Mouse (Mus musculus): Measurements from ENCODE around the gene Ppp1r37. TPM values are rescaled to one million over a fixed set of nuclear protein-coding genes. Genes with fewer than 3 reads are reported as not detected.
"Not testable (repeated sequence)": the region's sequence is repeated elsewhere in the genome, so short reads cannot be mapped to it uniquely, and the experiment has no call there.

Ppp1r37 gene
- polyA plus RNA-seq, 1 experiment, result 131 TPM

- DNase-seq (ENCODE audit: extremely low spot score in 1 of 2, low spot score in 1 of 2), result no peak
These were observed 20.7 kb downstream of the Ppp1r37 start for GRCm38 (mm10) chr7:19542155-19542691.

DNA sequence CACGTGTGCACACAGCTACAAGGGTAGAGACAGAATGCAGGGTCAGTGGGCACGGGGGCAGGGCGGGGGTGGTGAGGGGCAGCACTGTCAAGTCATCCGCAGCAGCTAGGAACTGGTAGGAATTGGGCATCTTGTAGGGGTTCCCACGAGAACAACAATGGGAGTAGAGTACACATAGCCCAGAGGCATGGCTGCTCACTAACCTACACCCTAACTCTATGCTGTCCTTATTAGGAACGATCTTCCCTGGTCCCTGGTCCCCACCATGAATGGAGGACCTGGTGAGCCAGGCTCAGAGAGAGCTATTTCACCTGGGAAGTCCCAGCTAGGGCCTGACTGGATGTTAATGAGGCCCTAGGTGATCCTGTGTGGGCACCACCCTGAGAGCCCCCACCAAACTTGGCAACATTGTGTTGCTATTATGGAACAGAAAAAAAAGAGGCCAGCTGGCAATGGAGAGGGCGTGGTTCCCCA lies 21.2 kb downstream of the Ppp1r37 start:
- DNase-seq (ENCODE audit: extremely low spot score in 1 of 2, low spot score in 1 of 2), result no peak

- DNase-seq (ENCODE audit: extremely low spot score in 1 of 2, low spot score in 1 of 2), result no peak
These were observed 21.9 kb downstream of the Ppp1r37 start for GRCm38 (mm10) chr7:19540771-19541566.

- no peak for DNase-seq (ENCODE audit: extremely low spot score in 1 of 2, low spot score in 1 of 2)
These were observed 28.2 kb downstream of the Ppp1r37 start for GRCm38 (mm10) chr7:19534676-19535075.

DNA sequence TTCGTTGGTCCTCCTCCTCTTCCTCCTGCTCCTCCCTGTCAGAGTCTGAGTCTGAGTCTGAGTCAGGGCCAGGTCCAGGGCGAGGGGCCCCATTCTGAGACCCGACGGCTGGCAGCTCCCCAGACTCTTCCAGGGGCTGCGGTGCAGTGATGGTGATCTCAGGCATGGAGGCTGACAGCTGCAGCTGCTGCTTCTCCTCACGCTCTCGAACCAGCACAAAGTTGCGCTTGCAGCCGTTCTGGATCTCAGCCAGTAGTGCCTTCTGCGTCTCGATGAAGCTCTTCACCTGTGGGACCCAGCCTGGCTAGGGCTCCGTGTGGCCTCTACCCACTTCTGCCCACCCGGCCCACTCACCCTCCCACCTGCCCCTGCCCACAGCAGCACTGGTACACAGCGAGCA lies 30.6 kb downstream of the Ppp1r37 start:
- no peak for DNase-seq (ENCODE audit: extremely low spot score in 1 of 2, low spot score in 1 of 2)

- DNase-seq (ENCODE audit: extremely low spot score in 1 of 2, low spot score in 1 of 2), result no peak
These were observed 31.8 kb downstream of the Ppp1r37 start for GRCm38 (mm10) chr7:19531077-19531476.

- no peak for DNase-seq (ENCODE audit: extremely low spot score in 1 of 2, low spot score in 1 of 2)
These were observed 37.8 kb downstream of the Ppp1r37 start for GRCm38 (mm10) chr7:19525105-19525481.

- DNase-seq (ENCODE audit: extremely low spot score in 1 of 2, low spot score in 1 of 2), result no peak
These were observed 38.3 kb downstream of the Ppp1r37 start for GRCm38 (mm10) chr7:19524420-19525104.

GRCm38 (mm10) chr7:19523757-19524419 lies 39.0 kb downstream of the Ppp1r37 start:
- peak in 1 of 2 experiments; percentile 67 for DNase-seq (ENCODE audit: extremely low spot score in 1 of 2, low spot score in 1 of 2)

DNA sequence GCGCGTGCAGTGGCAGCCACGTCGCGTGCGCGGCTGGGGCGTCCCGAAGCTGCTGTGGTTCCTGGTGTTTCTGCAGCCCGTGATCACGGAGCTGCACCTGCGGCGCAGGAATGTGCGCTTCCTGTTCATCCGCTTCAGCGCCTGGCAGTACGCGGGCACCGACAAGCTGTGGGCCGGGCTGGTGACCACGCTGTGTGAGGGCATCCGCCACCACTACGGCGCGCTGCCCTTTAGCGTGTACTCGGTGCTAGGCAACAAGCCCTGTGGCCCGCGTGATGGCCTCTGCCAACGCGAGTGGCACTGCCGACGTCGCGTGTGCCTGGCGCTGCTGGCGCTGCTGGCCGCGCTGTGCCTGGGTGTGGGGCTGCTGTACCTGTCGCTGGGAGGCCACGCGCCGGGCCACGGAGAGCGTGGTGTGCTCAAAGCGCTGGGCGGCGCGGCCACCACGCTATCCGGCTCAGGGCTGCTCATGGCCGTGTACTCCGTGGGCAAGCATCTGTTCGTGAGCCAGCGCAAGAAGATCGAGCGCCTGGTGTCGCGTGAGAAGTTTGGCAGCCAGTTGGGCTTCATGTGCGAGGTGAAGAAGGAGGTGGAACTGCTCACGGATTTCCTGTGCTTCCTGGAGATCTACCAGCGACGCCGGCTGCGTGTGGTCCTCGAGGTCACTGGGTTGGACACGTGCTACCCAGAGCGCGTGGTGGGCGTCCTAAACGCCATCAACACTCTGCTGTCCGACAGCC lies 39.7 kb downstream of the Ppp1r37 start:
- no peak for DNase-seq (ENCODE audit: extremely low spot score in 1 of 2, low spot score in 1 of 2)

- no peak for DNase-seq (ENCODE audit: extremely low spot score in 1 of 2, low spot score in 1 of 2)
These were observed 42.8 kb downstream of the Ppp1r37 start for GRCm38 (mm10) chr7:19520032-19520431.

DNA sequence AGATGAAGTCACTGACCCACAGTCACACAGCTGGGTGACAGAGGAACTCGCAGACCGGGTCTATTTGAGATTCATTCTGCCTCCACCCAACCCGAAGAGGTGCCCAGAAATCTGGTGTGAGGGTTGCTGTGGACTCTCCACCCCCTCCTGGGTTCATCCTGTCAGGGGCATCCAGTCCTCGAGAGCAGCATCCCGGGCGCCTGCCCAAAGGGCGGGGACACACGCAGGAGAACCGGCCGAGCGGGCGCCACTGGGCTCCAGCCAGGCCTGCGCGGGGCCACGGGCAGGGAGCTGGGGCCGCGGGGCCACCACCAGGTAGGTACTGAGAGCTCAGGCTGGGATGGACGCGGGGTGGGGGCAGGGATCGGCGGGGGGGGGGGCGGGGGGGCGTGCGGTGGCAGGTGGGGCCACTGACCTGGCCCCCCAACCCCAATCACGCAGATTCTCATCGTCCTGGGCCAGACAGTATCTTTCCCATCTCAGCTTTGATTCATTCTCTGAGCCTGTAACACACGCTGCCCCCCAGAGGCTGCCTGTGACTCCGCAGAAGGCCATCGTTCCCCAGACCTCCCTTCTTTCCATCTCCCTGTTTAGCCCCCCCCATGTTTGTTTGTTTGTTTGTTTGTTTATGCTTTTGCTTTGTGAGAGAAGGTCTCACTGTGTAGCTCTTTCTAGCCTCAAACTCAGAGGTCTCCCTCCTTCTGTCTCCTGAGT lies 45.1 kb downstream of the Ppp1r37 start, which contains the start of gene Nkpd1:
Gene Nkpd1, plus strand, starts transcription at position 187 of the 714 bp plus-strand sequence.
- DNase-seq (ENCODE audit: extremely low spot score in 1 of 2, low spot score in 1 of 2), result no peak

DNA sequence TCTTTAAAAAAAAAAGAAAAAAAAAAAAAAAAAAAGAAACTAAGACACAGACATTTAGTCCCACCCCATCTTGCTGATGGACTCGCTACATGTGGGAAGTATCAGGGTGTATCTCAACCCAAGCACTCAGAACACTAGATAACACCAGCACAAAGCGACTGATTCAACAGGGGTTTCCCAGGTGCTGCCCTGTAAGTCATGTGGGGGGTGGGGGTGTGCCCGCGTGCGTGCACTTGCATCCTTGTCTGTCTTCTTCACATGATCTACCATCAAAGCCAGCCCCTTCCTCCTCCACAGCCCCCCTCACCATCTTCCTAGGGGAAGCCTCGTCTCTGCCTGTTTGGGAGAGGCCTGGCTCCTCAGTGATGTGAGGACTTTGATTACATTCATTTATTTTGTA lies 50.5 kb downstream of the Ppp1r37 start:
- no peak for DNase-seq (ENCODE audit: extremely low spot score in 1 of 2, low spot score in 1 of 2)

GRCm38 (mm10) chr7:19511934-19512333 lies 50.9 kb downstream of the Ppp1r37 start:
- DNase-seq (ENCODE audit: extremely low spot score in 1 of 2, low spot score in 1 of 2), result not testable (repeated sequence)

DNA sequence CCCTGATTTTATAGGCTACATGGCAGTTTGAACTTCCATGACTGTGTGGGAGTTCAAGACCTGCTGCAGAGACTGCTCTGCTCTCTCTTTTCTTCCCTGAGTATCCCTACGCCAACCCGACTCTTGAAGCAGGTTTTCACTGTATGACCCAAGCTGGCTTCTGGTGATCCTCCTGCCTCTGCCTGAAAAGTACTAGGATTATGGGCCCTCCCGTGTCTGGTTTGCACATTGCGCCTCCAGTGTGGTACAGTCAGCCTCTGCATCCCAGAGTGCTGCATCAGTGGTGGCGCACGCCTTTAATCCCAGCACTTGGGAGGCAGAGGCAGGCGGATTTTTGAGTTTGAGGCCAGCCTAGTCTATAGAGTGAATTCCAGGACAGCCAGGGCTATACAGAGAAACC lies 53.1 kb downstream of the Ppp1r37 start:
- no peak for DNase-seq (ENCODE audit: extremely low spot score in 1 of 2, low spot score in 1 of 2)

GRCm38 (mm10) chr7:19508924-19509568 lies 53.8 kb downstream of the Ppp1r37 start:
- no peak for DNase-seq (ENCODE audit: extremely low spot score in 1 of 2, low spot score in 1 of 2)

DNA sequence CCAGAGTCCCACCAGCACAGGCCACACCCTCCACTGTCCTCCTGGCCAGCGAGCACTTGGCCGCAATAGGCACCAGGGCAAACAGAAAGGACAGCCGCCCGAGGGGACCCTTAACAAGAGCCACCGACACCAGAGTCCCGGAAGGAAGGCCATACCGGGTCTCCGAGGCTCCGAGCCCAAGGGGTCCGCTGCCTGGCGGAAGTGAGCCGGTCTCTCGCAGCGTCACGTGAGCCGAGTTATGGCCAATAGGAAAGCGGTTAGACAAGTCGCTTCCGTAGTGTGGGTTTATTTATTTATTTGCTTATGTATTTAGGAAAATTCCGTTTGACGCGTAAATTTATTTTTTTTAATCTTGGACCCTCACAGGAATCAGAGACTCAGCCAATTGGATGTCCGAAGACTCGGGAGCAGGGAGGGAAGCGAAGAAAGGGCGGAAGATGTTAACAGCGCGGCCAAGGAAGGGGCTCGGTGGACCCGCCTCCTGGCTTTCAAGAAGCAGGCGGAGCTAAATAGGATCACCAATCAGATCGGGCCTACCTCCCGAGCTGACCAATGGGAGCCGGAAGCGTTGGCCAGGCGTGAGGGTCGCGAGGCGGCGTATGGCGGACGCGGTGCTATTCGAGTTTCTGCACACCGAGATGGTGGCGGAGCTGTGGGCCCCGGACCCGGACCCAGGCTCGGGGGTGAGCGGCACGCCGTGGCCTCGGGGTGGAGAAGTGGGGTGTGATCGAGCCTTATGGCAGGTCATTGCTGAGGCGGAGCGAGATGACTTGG lies 54.5 kb downstream of the Ppp1r37 start, which contains the start of the genes Bloc1s3 and Trappc6a:
Gene Bloc1s3, minus strand, starts transcription at position 218 of the 774 bp plus-strand sequence.
Gene Trappc6a, plus strand, starts transcription at position 246 of the 774 bp plus-strand sequence.
- peak; percentile 90 to 96 for DNase-seq (ENCODE audit: extremely low spot score in 1 of 2, low spot score in 1 of 2)

- DNase-seq (ENCODE audit: extremely low spot score in 1 of 2, low spot score in 1 of 2), result no peak
These were observed 55.3 kb downstream of the Ppp1r37 start for GRCm38 (mm10) chr7:19507612-19507981.

Data from frontal cortex, adult 2 months (tissue).